9 mouse cellular contexts compared by ENCODE assay signal in the genomic region with DNA sequence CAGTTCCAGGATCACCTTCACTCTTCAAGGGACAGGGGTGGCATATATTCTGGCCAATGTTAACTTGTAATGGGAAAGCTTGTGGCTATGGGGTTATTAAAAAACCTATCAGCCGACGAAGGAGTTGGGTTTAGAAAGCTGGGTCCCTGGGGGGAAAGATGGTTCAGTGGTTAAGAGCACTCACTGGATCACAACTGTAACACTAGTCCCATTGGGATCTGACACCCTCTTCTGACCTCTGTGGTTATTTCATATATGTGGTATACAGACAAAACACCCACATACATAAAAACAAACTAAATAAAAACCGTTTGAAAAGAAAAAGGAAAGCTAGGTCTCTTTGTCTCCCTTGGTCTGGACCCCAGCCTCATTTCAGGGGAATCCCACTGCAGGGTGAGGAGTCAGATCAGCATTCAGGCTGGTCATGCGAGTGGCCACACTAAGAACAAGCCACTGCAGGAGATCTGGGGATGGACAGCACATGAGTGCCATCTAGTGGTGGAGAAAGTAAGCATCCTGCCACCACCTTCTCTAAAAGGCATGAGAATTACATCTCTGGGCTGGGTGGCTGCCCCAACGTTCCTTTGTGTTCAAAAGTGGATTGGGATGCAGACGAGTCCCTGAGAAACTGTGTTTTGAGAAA. TPM values are rescaled to one million over a fixed set of nuclear protein-coding genes. Genes with fewer than 3 reads are reported as not detected.
DNase-seq lines count a peak whose midpoint lies in the region; ATAC-seq and TF ChIP-seq lines count a peak whose summit lies in the region.
"Had no signal": no experiment of that assay in that cellular context is flagged by ENCODE, and none has a peak within 500 bp of the region (broad histone marks: within the 10 kb centered on the region; RNA-seq: fewer than 3 reads in every experiment).

No protein-coding gene starts in this region.

- H3K4me2 ChIP-seq in midbrain, embryonic 13.5 days (replicated peaks) = no peak overlapping the region

- no peak overlapping the region for H3K4me3 ChIP-seq in midbrain, embryonic 13.5 days (replicated peaks)
- H3K4me3 ChIP-seq in small intestine, adult 2 months (ENCODE audit: low read depth, low read length) = no peak overlapping the region

- intact Hi-C loops in gastrocnemius, postnatal 14 days (cut with DNase I; ENCODE audit: low total_unique reads) = loop anchor here (5.0 kb wide), 1 partner anchor 89 kb away; a partner anchor contains a TSS
- intact Hi-C loops in left cerebral cortex, postnatal 4 days (cut with DNase I) = loop anchor here (10.0 kb wide), 2 partner anchors 67 to 127 kb away; no protein-coding TSS in a partner anchor

- peak; percentile 34 for DNase-seq in urinary bladder, adult 18-20 months (ENCODE audit: low spot score in 2 of 2)
- no peak for DNase-seq in urinary bladder, adult 2 months (ENCODE audit: low spot score)
- peak; percentile 60 for DNase-seq in gastrocnemius, postnatal 14 days
- DNase-seq in kidney, adult 11 months = peak; percentile 52
- peak; percentile 66 for DNase-seq in left cerebral cortex, postnatal 4 days

- no peak overlapping the region for H3K27ac ChIP-seq in midbrain, embryonic 13.5 days
- H3K27ac ChIP-seq in small intestine, adult 2 months (ENCODE audit: insufficient read depth, low read depth, low read length) = no peak overlapping the region

- no peak overlapping the region for H3K9ac ChIP-seq in midbrain, embryonic 13.5 days (replicated peaks)

- no peaks in the 10 kb centered on the region for H3K9me3 ChIP-seq in midbrain, embryonic 13.5 days

- no peak for TF ChIP-seq POLR2A in small intestine, adult 2 months (IDR thresholded peaks at IDR 0.05; ENCODE audit: low read depth, low read length)

- peaks cover 4% of the 10 kb centered on the region; the same call in 1 of the 2 replicates for H3K36me3 ChIP-seq in midbrain, embryonic 13.5 days
- H3K36me3 ChIP-seq in small intestine, adult 2 months (ENCODE audit: control insufficient read depth, insufficient read depth, low read length) = peaks cover 14% of the 10 kb centered on the region

- TF ChIP-seq CTCF in small intestine, adult 2 months (IDR thresholded peaks at IDR 0.05; ENCODE audit: extremely low read depth, insufficient read length, insufficient replicate concordance, low read depth, low read length) = peak; percentile 89; the same call in 1 of the 2 replicates

- 33% methylated on average over 6 of the region's 6 CpGs for WGBS in midbrain, embryonic 13.5 days
- 30% methylated on average over 6 of the region's 6 CpGs for WGBS in small intestine, adult 2 months

- H3K4me1 ChIP-seq in midbrain, embryonic 13.5 days (replicated peaks) = no peaks in the 10 kb centered on the region
- H3K4me1 ChIP-seq in small intestine, adult 2 months (ENCODE audit: control insufficient read depth, insufficient read depth, insufficient read length, low read length) = peaks cover 1% of the 10 kb centered on the region

- peak; percentile 73 for ATAC-seq in common myeloid progenitor, adult 5-6 weeks (replicated peaks; ENCODE audit: low read depth, poor library complexity, severe bottlenecking)
- peak; percentile 80 for ATAC-seq in midbrain, embryonic 13.5 days

- H3K27me3 ChIP-seq in midbrain, embryonic 13.5 days = no peaks in the 10 kb centered on the region
- no peaks in the 10 kb centered on the region for H3K27me3 ChIP-seq in small intestine, adult 2 months (ENCODE audit: control insufficient read depth, insufficient read depth, low read length)

RNA-seq across cellular contexts. Expression of a gene that starts 3.8 kb away (rescaled TPM):
- polyA plus RNA-seq in urinary bladder, adult 2 months (2012; rRNA removed) = 13.2 and 16.3 TPM in 2 replicates
- total RNA-seq in common myeloid progenitor, adult 5-6 weeks (2017) = 54.6 and 70.8 TPM in 2 replicates
- total RNA-seq in gastrocnemius, postnatal 14 days (2021) = 10 to 100 TPM; 11.7 to 12.2 TPM
- 1 to 10 TPM; 4.4 to 6.2 TPM for total RNA-seq in left cerebral cortex, postnatal 4 days (2021)
- 8.5 and 10.7 TPM in 2 replicates for polyA plus RNA-seq in midbrain, embryonic 13.5 days (2015; fragmentation: Nextera tagmentation; extraction: Ambion mirVana)
- 6.1 and 10.4 TPM in 2 replicates for polyA plus RNA-seq in small intestine, adult 2 months (2012; rRNA removed)

RNA-seq across cellular contexts. Expression of a gene that starts 26.4 kb away (rescaled TPM):
- 0.27 and 0.33 TPM in 2 replicates for polyA plus RNA-seq in urinary bladder, adult 2 months (2012; rRNA removed)
- total RNA-seq in common myeloid progenitor, adult 5-6 weeks (2017) = not detected in 2 replicates
- total RNA-seq in gastrocnemius, postnatal 14 days (2021) = 10 to 100 TPM; 11.8 to 13.1 TPM
- total RNA-seq in left cerebral cortex, postnatal 4 days (2021) = not detected
- polyA plus RNA-seq in midbrain, embryonic 13.5 days (2015; fragmentation: Nextera tagmentation; extraction: Ambion mirVana) = not detected in 2 replicates
- 0.32 and 1.0 TPM in 2 replicates for polyA plus RNA-seq in small intestine, adult 2 months (2012; rRNA removed)
- total RNA-seq: adrenal gland, postnatal 4 days had no signal

RNA-seq across cellular contexts. Expression of a gene that starts 38.6 kb away (rescaled TPM):
- 0.10 and 0.19 TPM in 2 replicates for polyA plus RNA-seq in urinary bladder, adult 2 months (2012; rRNA removed)
- 0.05 TPM in 1 of 2 replicates, not detected in the other for total RNA-seq in common myeloid progenitor, adult 5-6 weeks (2017)
- total RNA-seq in gastrocnemius, postnatal 14 days (2021) = 100 to 1,000 TPM; 178 to 181 TPM
- total RNA-seq in left cerebral cortex, postnatal 4 days (2021) = not detected
- polyA plus RNA-seq in midbrain, embryonic 13.5 days (2015; fragmentation: Nextera tagmentation; extraction: Ambion mirVana) = 0.05 TPM in 1 of 2 replicates, not detected in the other
- polyA plus RNA-seq in small intestine, adult 2 months (2012; rRNA removed) = 0.18 and 0.23 TPM in 2 replicates

Comparison
In these comparisons a context has a peak if more than half of its experiments do, and no peak if none do; other contexts are left out.
1. RNA of a gene that starts 26.4 kb away (total RNA-seq): 11.8 to 13.1 TPM in gastrocnemius, postnatal 14 days; not detected in left cerebral cortex, postnatal 4 days and not detected in common myeloid progenitor, adult 5-6 weeks; every median in the first group is over 10 times any median in the second.
2. RNA of a gene that starts 38.6 kb away (total RNA-seq): 178 to 181 TPM in gastrocnemius, postnatal 14 days; 0.05 TPM in common myeloid progenitor, adult 5-6 weeks and not detected in left cerebral cortex, postnatal 4 days; every median in the first group is over 100 times any median in the second.